Mouse (Mus musculus) liver, embryonic 14.5 days (tissue): ENCODE data around the gene Hal. TPM values are rescaled to one million over a fixed set of nuclear protein-coding genes. Genes with fewer than 3 reads are reported as not detected.
A peak's percentile ranks its signal among the peaks of the same experiment; 100 is the strongest.
"Not testable (repeated sequence)": the region's sequence is repeated elsewhere in the genome, so short reads cannot be mapped to it uniquely, and the experiment has no call there.

Source experiments
- ATAC-seq: fragments of 200-750 bp; cut with Nextera tagmentation; 2 replicates; pipeline ENCODE4 v1.8.0; 2017; ENCODE audit warnings: moderate number of reproducible peaks, mild to moderate bottlenecking, moderate library complexity; ENCODE audit not compliant: insufficient read depth
- DNase-seq, 3 experiments: peaks; one replicate each; pipeline ENCODE4 v3.0.0-alpha.2; 2012 to 2013; ENCODE audit warnings: low read depth in 3 of 3, low spot score in 3 of 3
- H3K27ac ChIP-seq: fragments of 300-500 bp; sonication (generic); 2 replicates; pipeline ENCODE4 v1.5.1; 2014; ENCODE audit warnings: moderate library complexity, mild to moderate bottlenecking, control low read depth, inconsistent platforms
- H3K27me3 ChIP-seq: fragments of 300-500 bp; sonication (generic); 2 replicates; pipeline ENCODE4 v1.6.1; 2014; ENCODE audit warnings: mild to moderate bottlenecking, low read length, moderate library complexity; ENCODE audit not compliant: control insufficient read depth, insufficient read depth
- H3K36me3 ChIP-seq: fragments of 300-500 bp; sonication (generic); replicated peaks from 2 replicates; pipeline ENCODE4 v1.6.1; 2014; ENCODE audit warnings: low read depth; ENCODE audit not compliant: control insufficient read depth, insufficient read depth
- H3K4me1 ChIP-seq, 2 experiments: fragments of 200-500 bp in 1 of 2; fragments of 300-500 bp in 1 of 2; sonication (generic) in 1 of 2; replicated peaks; 2 replicates each; pipeline ENCODE4 v1.6.1; 2012 to 2014; ENCODE audit warnings: antibody characterized with exemption in 1 of 2, inconsistent platforms in 1 of 2, low read length in 1 of 2; ENCODE audit not compliant: control insufficient read depth in 2 of 2, insufficient read depth in 2 of 2
- H3K4me2 ChIP-seq: fragments of 300-500 bp; sonication (generic); 2 replicates; pipeline ENCODE4 v1.6.1; 2014; ENCODE audit warnings: low read depth, mild to moderate bottlenecking, control low read depth, moderate library complexity
- H3K4me3 ChIP-seq, 2 experiments: fragments of 200-500 bp in 1 of 2; fragments of 300-500 bp in 1 of 2; sonication (generic) in 1 of 2; 2 replicates each; pipeline ENCODE4 v1.5.1; 2012 to 2014; ENCODE audit warnings: low read depth in 2 of 2, low read length in 2 of 2, mild to moderate bottlenecking in 2 of 2, control low read depth in 1 of 2, inconsistent platforms in 1 of 2, moderate library complexity in 1 of 2; ENCODE audit not compliant: insufficient read depth in 1 of 2
- H3K9ac ChIP-seq: fragments of 300-500 bp; sonication (generic); replicated peaks from 2 replicates; pipeline ENCODE4 v1.6.1; 2014; ENCODE audit warnings: mild to moderate bottlenecking, control low read depth, moderate library complexity
- H3K9me3 ChIP-seq: fragments of 300-500 bp; sonication (generic); 2 replicates; pipeline ENCODE4 v1.6.1; 2016; ENCODE audit warnings: low read length, mixed read lengths; ENCODE audit not compliant: control insufficient read depth
- CTCF ChIP-seq: IDR thresholded peaks from 2 replicates; pipeline ENCODE4 v1.5.1; 2016; ENCODE audit warnings: antibody characterized with exemption, low read depth, control low read depth
- EP300 ChIP-seq: IDR thresholded peaks from 2 replicates; pipeline ENCODE4 v1.6.1; 2016; ENCODE audit warnings: antibody characterized with exemption, low read depth
- WGBS: fragments of 180-500 bp; shearing (Covaris S2); extraction: QIAGEN DNeasy Blood & Tissue Kit; methylation state at CpG from one replicate; pipeline ENCODE4 v1.1.7; 2014; ENCODE audit not compliant: insufficient replicate concordance; 5-methylcytosine and 5-hydroxymethylcytosine counted together
- polyA plus RNA-seq, 2 experiments: library from polyadenylated mRNA; depleted of rRNA in 1 of 2; stranded (reverse) in 1 of 2; unstranded in 1 of 2; fragments of >200 nt; fragmentation: Nextera tagmentation in 1 of 2; extraction: Ambion mirVana in 1 of 2; gene quantifications; 2 replicates each; pipeline versions ENCODE4 v1.2.1 to v1.2.3; 2012 to 2014

The Hal gene
- polyA plus RNA-seq, 2 experiments: 2.1 to 4.7 TPM

GRCm38 (mm10) chr10:93549821-93550220 is 61.3 kb downstream of the Hal start:
- no peak for DNase-seq
- Histone ChIP-seq H3K27ac (no peak overlapping the region), H3K4me1 (no peaks in the 10 kb centered on the region), H3K9ac (no peak overlapping the region), H3K27me3 (no peaks in the 10 kb centered on the region), H3K9me3 (no peaks in the 10 kb centered on the region), H3K36me3 (no peaks in the 10 kb centered on the region), H3K4me3 (no peak overlapping the region), H3K4me2 (no peak overlapping the region)
- TF ChIP-seq EP300: no peak
- no peak for TF ChIP-seq CTCF
- WGBS: 68% methylated on average over 10 of the region's 10 CpGs
- ATAC-seq: no peak

- DNase-seq (no peak), ATAC-seq (no peak)
- no peak overlapping the region for H3K4me2 ChIP-seq
- WGBS: 56% methylated on average over 8 of the region's 8 CpGs
- no peak overlapping the region for H3K9ac ChIP-seq
- H3K27me3 ChIP-seq: no peaks in the 10 kb centered on the region
- H3K9me3 ChIP-seq: no peaks in the 10 kb centered on the region
- no peaks in the 10 kb centered on the region for H3K36me3 ChIP-seq
- no peaks in the 10 kb centered on the region; a peak in 1 of 4 replicates for H3K4me1 ChIP-seq
- TF ChIP-seq CTCF: no peak
- no peak for TF ChIP-seq EP300
- H3K4me3 ChIP-seq: no peak overlapping the region
- no peak overlapping the region for H3K27ac ChIP-seq
These were observed 64.0 kb downstream of the Hal start for GRCm38 (mm10) chr10:93552596-93552995.

GRCm38 (mm10) chr10:93557971-93558370 is 69.4 kb downstream of the Hal start:
- H3K4me1 ChIP-seq, H3K9ac ChIP-seq, H3K27ac ChIP-seq, H3K27me3 ChIP-seq, H3K4me3 ChIP-seq, H3K4me2 ChIP-seq, H3K36me3 ChIP-seq, H3K9me3 ChIP-seq, ATAC-seq, DNase-seq: not testable (repeated sequence)
- WGBS: 41% methylated on average over 2 of the region's 2 CpGs

GRCm38 (mm10) chr10:93559786-93560185 is 71.2 kb downstream of the Hal start:
- Histone ChIP-seq H3K4me2 (no peak overlapping the region), H3K9ac (no peak overlapping the region), H3K4me1 (no peaks in the 10 kb centered on the region; a peak in 2 of 4 replicates), H3K4me3 (no peak overlapping the region), H3K36me3 (no peaks in the 10 kb centered on the region), H3K27ac (no peak overlapping the region), H3K9me3 (no peaks in the 10 kb centered on the region), H3K27me3 (no peaks in the 10 kb centered on the region)
- DNase-seq (no peak), ATAC-seq (peak; percentile 35; the same call in 1 of the 2 replicates)
- 50% methylated on average over 9 of the region's 9 CpGs for WGBS
- TF ChIP-seq EP300 (no peak), CTCF (no peak)

GRCm38 (mm10) chr10:93564518-93565090 is 76.0 kb downstream of the Hal start:
- DNase-seq (no peak), ATAC-seq (no peak)
- no peaks in the 10 kb centered on the region for H3K27me3 ChIP-seq
- no peak for TF ChIP-seq EP300
- no peak for TF ChIP-seq CTCF
- H3K27ac ChIP-seq: no peak overlapping the region
- H3K4me2 ChIP-seq: no peak overlapping the region
- no peaks in the 10 kb centered on the region; a peak in 1 of 4 replicates for H3K4me1 ChIP-seq
- H3K9me3 ChIP-seq: no peaks in the 10 kb centered on the region
- no peaks in the 10 kb centered on the region for H3K36me3 ChIP-seq
- WGBS: 50% methylated on average over 14 of the region's 14 CpGs
- H3K9ac ChIP-seq: no peak overlapping the region
- no peak overlapping the region for H3K4me3 ChIP-seq
